In genomic region chr14:20640644-20641437, GRCm38 (mm10) we compare ENCODE assay signal across 7 mouse cellular contexts. TPM values are rescaled to one million over a fixed set of nuclear protein-coding genes. Genes with fewer than 3 reads are reported as not detected.
DNase-seq lines count a peak whose midpoint lies in the region; ATAC-seq and TF ChIP-seq lines count a peak whose summit lies in the region.

Usp54 (minus strand) TSS chr14:20641063.

- intact Hi-C loops in left cerebral cortex, postnatal 4 days (cut with DNase I), result no loop called here

- peak; percentile 94 for ATAC-seq in intestine, postnatal 0 days
- ATAC-seq in midbrain, embryonic 12.5 days (ENCODE audit: low FRiP score, low read depth), result peak; percentile 97

- peak; percentile 96 for DNase-seq in adrenal gland, adult 8-10 months
- peak; percentile 97 for DNase-seq in embryo, embryonic 9.5 days (ENCODE audit: extremely low spot score)
- DNase-seq in gonadal fat pad, adult 2 months (ENCODE audit: low read depth), result no peak
- DNase-seq in left cerebral cortex, postnatal 4 days, result peak; percentile 98

- no peaks in the 10 kb centered on the region for H3K36me3 ChIP-seq in intestine, postnatal 0 days (ENCODE audit: control insufficient read depth, insufficient read depth)
- no peaks in the 10 kb centered on the region for H3K36me3 ChIP-seq in midbrain, embryonic 12.5 days
- H3K36me3 ChIP-seq in small intestine, adult 2 months (ENCODE audit: control insufficient read depth, insufficient read depth, low read length), result no peaks in the 10 kb centered on the region; the same call in 1 of the 2 replicates

- H3K27ac ChIP-seq in intestine, postnatal 0 days (ENCODE audit: low read depth, low read length), result peak within 1 kb of the TSS; percentile 92
- peak within 1 kb of the TSS; percentile 90 for H3K27ac ChIP-seq in midbrain, embryonic 12.5 days (replicated peaks)
- H3K27ac ChIP-seq in small intestine, adult 2 months (ENCODE audit: insufficient read depth, low read depth, low read length), result peak within 1 kb of the TSS; percentile 94

- under 1% methylated on average over 73 of the region's 73 CpGs for WGBS in intestine, postnatal 0 days
- WGBS in midbrain, embryonic 12.5 days, result under 1% methylated on average over 72 of the region's 73 CpGs
- under 1% methylated on average over 73 of the region's 73 CpGs for WGBS in small intestine, adult 2 months

- peaks cover 4% of the 10 kb centered on the region; the same call in 1 of the 2 replicates for H3K4me1 ChIP-seq in intestine, postnatal 0 days (replicated peaks; ENCODE audit: control insufficient read depth, insufficient read depth, low read length)
- 0 out of 2 replicates have a peak, but pooled peaks cover 8% of the 10 kb centered on the region for H3K4me1 ChIP-seq in midbrain, embryonic 12.5 days
- peaks cover 3% of the 10 kb centered on the region; the same call in 1 of the 2 replicates for H3K4me1 ChIP-seq in small intestine, adult 2 months (ENCODE audit: control insufficient read depth, insufficient read depth, insufficient read length, low read length)

- H3K4me2 ChIP-seq in intestine, postnatal 0 days (replicated peaks; ENCODE audit: low read depth), result peak within 1 kb of the TSS; percentile 85
- peak within 1 kb of the TSS; percentile 81 for H3K4me2 ChIP-seq in midbrain, embryonic 12.5 days (replicated peaks)

- TF ChIP-seq POLR2A in small intestine, adult 2 months (IDR thresholded peaks at IDR 0.05; ENCODE audit: low read depth, low read length), result peak; percentile 89

- no peak; the same call in 1 of the 2 replicates for TF ChIP-seq CTCF in intestine, postnatal 0 days (IDR thresholded peaks at IDR 0.05; ENCODE audit: low read depth)
- no peak for TF ChIP-seq CTCF in small intestine, adult 2 months (IDR thresholded peaks at IDR 0.05; ENCODE audit: extremely low read depth, insufficient read length, insufficient replicate concordance, low read depth, low read length)

- H3K27me3 ChIP-seq in intestine, postnatal 0 days (replicated peaks; ENCODE audit: control insufficient read depth, insufficient read depth, low read length), result no peaks in the 10 kb centered on the region
- no peaks in the 10 kb centered on the region for H3K27me3 ChIP-seq in midbrain, embryonic 12.5 days
- H3K27me3 ChIP-seq in small intestine, adult 2 months (ENCODE audit: control insufficient read depth, insufficient read depth, low read length), result no peaks in the 10 kb centered on the region

- H3K4me3 ChIP-seq in intestine, postnatal 0 days (ENCODE audit: low read depth, low read length), result peak within 1 kb of the TSS; percentile 87
- peak within 1 kb of the TSS; percentile 88 for H3K4me3 ChIP-seq in midbrain, embryonic 12.5 days
- H3K4me3 ChIP-seq in small intestine, adult 2 months (ENCODE audit: low read depth, low read length), result peak within 1 kb of the TSS; percentile 97

- peak within 1 kb of the TSS; percentile 93 for H3K9ac ChIP-seq in intestine, postnatal 0 days (ENCODE audit: low read depth, low read length)
- peak within 1 kb of the TSS; percentile 87 for H3K9ac ChIP-seq in midbrain, embryonic 12.5 days (replicated peaks)

- no peaks in the 10 kb centered on the region for H3K9me3 ChIP-seq in intestine, postnatal 0 days (ENCODE audit: control insufficient read depth)
- no peaks in the 10 kb centered on the region for H3K9me3 ChIP-seq in midbrain, embryonic 12.5 days

RNA-seq across cellular contexts. Expression of gene Usp54, which starts in this region (rescaled TPM):
- total RNA-seq in adrenal gland, adult 8-10 months (2022), result 10 to 100 TPM; 18.3 to 22.1 (median 19.3) TPM
- 13.0 and 14.8 TPM in 2 replicates for polyA plus RNA-seq in gonadal fat pad, adult 2 months (2012; rRNA removed)
- polyA plus RNA-seq in intestine, postnatal 0 days (2015; fragmentation: Nextera tagmentation; extraction: Ambion mirVana), result 2.2 and 2.6 TPM in 2 replicates
- total RNA-seq in left cerebral cortex, postnatal 4 days (2021), result 10 to 100 TPM; 23.0 to 26.9 TPM
- 16.6 and 18.6 TPM in 2 replicates for polyA plus RNA-seq in midbrain, embryonic 12.5 days (2016; fragmentation: Nextera tagmentation; extraction: Ambion mirVana)
- 1.2 and 1.4 TPM in 2 replicates for polyA plus RNA-seq in small intestine, adult 2 months (2012; rRNA removed)
